Mouse (Mus musculus) frontal cortex, postnatal 36 days (tissue): Measurements from ENCODE around the gene Ramp2.

Experiments used
- DNase-seq, 2 experiments: peaks; one replicate each; pipeline ENCODE4 v3.0.0; 2022; ENCODE audit warnings: low spot score in 2 of 2

Gene Ramp2

DNA sequence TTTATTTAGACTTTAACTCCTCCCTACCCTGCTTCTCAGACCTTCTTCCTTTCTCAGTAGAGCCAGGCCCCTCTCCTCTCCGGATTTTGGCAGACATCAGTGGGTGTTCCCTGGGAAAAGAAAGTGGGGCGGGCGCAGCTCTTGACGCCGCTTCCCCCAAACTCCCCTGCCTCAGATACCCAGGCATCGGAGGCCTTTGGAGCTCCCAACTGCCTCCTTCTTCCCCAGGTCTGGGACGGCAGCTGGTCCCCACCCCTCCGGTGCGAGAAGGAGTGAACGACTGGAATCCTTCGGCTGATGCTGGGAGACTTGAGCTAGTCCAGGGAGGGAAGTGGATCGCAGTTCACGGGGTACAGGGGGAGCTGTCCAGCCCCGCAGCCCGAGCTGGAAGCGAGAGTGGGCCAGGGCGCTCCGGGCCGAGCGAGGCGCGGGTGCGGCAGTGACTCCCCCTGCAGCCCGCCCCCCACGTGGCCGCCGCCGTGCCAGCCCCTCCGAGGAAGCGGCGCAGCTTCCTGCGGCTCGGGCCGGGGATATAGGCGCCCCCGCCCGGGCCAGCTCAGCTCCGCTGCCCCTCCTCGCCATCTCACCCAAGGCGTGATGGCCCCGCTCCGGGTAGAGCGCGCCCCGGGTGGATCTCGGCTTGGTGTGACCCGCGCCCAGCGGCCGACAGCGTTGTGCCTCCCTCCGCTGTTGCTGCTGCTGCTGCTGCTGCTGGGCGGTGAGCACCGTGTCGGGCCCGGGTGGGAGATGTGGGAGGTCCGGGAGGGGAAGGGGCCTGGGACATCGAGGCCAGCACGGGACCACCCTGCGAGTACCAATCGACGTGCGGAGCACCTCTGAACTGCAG lies at the start of gene Ramp2:
Gene Ramp2 (plus strand): TSS at position 174 of the 847 bp plus-strand sequence.
- peak in 1 of 2 experiments; percentile 40 for DNase-seq

DNA sequence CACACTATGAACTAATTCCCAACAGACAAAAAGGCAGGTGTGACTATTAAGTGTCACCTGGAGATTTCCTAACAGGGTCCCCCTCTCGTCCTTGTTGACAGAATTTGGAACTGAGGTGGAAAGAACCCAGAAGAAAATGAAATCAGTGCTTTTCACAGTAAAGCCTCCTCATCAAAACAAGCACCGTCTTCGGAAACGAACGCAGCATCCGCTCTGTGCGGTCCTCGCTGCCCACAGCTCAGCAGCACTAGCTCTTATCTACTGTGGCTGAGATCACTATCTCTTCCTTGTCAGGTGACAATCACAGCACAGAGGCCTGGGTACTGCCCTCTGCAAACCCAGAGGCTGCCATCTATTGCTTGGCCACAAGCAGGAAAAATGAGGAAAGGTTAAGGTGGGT lies 49.7 kb upstream of the Ramp2 start:
- no peak for DNase-seq

DNA sequence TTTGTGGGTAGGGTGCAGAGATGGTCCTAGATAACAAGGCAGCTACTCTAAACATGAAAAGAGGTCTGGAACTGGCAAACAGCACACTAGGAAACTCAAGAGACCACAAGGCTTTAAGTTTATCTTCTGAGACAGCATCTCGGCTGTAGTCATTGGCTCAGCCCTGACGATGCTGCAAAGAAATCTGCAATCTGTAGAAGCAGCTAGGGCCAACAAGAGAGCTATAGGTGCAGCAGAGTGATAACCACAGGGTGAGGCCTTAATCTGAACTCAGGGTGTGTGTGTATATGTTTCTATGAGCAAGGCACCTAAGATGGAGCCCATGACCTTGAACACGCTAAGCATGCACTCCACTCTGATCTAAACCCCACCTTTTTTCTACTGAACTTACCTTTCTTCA lies 46.3 kb upstream of the Ramp2 start:
- no peak for DNase-seq

DNA sequence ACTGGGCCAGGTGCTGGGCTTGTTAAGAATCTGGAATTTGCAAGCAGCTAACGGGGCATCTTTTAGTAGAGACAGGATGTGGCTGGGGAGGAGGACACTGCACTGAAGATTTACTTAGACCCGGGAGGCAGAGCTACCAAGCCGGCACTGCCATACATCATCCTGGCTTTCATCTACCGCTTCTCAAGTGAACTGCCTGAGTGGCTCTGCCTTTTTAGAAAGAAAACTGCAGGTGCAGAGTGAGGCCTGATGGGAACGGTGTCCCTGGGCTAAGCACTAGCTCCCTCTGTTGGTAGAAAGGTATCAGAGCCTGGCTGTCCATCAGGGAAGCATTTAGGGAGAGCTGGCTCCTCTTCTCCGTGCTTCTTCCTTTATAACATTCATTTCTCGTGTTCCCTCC lies 44.8 kb upstream of the Ramp2 start:
- peak in 1 of 2 experiments; percentile 55 for DNase-seq

DNA sequence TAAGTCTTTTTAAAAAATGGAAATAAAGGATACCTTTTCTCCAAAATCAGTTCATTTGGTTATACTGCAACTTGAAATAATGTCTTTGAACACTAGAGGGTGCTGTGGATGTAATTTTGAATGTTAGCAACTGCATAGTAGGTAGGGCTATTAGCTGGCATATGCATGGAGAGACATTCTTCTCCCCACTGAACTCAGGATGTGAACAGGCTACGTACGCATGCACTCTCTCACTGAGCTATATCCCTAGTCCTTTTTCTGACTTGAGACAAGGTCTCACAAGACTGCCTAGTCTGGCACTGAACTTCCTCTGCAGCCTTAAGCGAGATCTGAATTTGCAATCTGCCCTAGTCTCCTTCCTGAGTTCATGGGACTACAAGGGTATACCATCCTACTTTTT lies 33.9 kb upstream of the Ramp2 start:
- DNase-seq: no peak

DNA sequence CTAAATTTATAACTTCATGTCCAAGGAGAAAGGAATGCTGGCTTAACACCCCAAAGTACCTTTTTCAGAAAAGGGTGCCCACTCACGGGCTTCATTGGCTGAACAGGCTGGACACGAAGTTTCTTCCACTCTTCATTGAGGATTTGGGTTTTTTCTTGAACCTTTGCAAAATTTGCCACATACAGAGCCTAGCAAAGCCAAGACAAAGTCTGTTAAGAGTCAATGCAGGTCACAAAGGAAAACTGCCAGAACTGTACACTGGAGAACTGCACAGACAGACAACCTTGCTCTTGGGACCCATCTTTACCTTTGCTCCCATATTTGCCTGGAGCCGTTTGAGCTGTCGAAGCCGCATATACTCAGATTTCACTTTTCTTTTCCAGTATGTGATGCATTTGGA lies 28.9 kb upstream of the Ramp2 start:
- no peak for DNase-seq

DNA sequence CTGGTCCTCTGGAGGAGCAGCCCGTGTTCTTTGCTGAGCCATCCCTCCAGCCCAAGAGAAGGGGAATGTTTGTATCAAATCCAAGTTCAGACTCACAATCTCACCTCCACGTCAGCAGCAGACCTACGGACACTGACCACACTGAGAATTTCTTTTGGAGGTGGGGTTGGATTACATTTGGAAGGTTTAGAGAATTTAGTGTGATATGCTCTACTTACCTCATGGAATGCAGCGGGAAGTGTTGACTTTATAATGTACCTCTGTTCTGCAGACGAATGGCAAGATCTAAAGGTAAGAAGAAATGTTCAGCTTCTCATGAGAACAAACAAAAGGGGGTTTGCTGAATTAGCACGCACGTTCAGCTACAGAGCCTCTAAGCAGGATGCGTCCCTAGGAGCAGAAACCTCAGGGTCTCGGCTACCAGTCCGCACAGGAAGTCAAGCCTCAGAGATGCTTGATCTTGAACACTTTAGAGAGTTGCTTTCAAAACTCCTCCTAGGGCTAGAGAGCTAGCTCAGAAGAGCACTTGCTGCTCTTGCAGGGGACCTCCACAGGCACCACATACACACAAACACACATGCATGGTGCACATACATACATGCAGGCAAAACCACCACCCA lies 27.3 kb upstream of the Ramp2 start:
- DNase-seq: no peak

DNA sequence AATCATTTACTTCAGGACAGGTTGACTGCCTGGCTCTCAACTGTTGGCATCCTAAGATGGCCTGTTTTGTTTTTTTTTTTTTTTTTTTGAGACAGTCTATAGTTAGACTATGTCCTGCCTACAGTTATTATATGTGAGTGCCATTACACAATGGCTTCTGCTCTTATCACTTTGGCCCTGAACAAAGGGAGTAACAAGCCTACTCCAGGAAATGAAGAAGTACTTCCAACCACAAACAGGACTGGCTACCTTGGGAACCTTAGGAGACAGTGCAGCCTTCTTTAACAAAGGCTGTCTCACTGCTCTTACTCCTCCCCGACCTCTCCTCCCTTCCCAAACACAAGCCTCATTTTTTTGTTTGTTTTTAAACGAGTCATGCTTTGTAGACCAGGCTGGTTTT lies 25.0 kb upstream of the Ramp2 start:
- no peak for DNase-seq

DNA sequence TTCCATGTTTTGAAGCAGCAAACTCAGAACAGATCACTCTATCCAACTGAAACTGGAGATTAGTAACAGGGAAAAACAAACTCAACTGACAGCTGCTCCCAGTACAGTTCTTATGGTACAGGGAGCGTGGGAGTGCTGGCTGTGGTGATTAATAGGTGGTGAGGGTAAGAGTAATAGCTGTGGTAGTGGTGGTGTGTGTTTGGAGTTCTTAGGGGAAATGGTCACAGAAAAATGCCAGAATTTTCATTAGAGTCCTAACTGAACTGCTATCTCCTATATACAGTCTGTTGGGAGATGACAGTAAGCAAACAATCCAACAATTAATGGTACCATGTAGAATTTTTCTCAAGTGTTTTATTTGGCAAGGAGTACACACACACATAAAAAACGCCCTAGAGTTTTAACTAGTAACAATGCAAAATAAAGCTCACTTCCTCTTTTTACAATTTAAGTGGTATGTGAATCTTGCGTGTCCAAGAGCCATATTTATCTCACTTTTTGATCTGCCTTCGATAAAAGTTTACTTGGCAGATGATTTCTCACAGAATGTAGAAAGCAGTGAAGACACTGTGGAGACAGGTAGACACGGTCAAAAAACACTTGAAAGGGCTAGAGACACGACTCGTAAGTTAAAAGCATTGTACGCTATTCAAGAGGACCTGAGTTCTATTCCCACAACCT lies 24.4 kb upstream of the Ramp2 start:
- DNase-seq: no peak

DNA sequence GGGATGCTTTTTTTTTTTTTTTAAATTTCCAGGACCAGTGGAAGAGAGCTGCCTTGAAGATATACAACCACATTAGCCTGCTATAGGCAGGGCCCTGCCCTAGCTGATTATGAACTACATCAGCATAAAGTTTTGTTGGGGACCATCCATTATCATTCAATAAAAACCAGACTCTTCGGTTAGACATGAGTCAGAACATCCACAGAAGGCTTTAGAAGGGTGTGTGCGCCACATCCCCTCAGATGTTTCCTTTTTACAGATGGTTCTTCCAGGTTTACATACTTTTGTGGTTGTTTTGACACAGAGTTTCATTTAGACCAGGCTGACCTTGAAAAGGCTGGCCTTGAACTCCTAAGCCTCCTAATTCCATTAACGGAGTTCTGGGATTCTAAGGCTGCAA lies 21.5 kb upstream of the Ramp2 start:
- DNase-seq: no peak

DNA sequence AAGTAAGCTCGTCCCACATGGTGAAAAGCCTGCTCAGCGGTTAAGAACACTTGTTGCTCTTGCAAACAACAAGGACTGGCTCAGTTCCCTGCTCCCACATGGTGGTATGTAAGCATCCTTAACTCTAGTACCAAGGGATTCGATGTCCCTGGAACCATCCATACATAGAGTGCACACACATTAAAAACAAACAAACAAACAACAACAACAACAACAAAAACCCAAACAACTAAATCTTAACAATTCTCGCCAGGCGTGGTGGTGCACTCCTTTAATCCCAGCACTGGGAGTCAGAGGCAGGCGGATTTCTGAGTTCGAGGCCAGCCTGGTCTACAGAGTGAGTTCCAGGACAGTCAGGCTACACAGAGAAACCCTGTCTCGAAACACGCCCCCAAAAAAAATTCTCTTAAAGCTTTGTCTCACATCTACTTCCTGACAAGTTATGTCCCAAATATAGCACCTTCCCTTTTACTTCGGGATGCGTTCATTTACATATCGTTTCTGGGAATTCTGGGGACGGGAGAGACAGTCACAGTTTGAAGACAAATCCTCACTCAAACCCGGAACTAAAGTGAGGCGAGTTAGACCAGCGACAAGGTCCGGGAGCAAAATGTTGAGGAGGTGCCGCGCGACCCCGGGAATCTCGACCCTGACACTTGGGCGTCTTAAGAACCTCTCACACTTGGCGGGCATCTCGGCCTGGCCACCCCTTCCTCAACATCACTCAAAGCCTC lies 20.3 kb upstream of the Ramp2 start:
- DNase-seq: no peak

DNA sequence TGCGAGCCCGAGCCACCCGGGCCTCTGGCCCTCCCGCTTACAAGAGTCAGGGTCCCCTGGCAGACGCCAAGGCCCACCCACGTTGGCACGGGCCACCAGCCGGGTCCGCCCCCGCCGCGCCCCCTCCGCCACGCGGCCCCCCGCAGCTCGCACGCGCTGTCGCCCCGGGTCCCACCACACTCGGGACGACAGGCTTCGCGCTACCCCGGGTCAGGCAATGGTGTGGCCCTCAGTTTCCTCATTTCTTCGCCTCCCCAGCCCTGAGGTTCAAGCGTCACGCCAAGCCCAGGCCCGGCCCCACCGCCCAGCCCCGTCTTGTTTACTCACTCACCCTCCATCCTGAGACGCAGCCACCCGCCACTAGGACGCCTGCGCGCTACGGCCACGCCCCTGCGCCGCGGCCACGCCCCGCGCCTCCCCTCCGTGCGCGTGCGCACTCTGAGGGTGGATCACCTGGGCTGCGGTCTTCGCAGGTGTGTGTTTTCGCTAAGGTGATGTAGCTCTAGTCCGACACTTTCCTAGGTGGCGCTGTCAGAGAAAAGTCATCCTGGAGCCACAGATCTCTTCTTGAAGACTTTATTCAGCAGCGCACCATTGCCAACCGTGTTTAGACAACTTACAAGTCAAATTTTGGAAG lies 19.6 kb upstream of the Ramp2 start, which contains the start of gene Ezh1:
Gene Ezh1 (minus strand): TSS at position 399 of the 637 bp plus-strand sequence.
- peak; percentile 88 to 92 for DNase-seq

DNA sequence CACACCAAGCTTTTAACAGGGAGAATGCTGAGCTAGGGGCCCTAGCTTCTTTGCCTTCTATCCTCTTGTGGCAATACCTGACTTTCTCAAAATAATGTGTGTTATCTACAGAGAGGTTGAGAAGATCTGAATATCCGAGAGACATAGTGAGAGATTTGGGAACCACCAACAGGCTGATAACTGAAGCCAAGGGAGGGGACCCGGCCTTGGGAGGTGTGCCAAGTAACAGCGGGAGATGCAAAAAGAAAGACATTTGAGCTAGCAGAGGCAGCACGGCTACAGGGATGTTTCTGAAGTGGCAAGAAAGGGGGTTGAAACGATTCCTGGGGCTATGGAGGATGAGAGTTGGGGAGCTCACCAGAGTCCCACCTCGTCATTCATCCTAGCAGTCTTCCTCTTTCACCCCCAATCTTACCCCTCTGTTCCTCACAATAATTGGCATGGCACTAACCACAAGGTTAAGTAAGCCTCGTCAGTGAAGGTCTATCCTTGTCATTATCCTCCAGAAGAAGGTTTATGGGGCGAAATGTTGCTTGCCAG lies 16.4 kb upstream of the Ramp2 start:
- DNase-seq: no peak

DNA sequence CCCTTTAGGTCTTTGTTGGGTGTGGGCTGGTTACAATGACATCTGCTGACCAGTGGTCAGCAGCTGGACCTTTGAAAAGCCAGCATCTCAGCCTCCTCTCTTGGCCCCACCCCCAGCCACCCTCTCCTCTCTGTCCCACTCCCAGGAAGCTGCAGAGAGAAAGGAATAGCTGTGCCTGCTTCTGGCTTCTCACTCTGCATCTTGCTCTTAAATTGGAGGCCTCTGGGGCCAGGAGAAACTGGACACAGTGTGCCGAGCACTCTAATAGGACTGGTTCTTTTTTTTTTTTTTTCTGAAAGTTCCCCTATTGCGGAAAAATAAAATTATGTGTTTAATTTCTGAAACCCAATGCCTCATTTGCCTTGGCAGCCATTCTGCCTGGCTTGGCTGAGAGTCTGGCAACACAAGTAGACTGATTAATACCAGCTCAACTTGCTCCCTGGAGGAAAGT lies 15.7 kb upstream of the Ramp2 start:
- DNase-seq: no peak

DNA sequence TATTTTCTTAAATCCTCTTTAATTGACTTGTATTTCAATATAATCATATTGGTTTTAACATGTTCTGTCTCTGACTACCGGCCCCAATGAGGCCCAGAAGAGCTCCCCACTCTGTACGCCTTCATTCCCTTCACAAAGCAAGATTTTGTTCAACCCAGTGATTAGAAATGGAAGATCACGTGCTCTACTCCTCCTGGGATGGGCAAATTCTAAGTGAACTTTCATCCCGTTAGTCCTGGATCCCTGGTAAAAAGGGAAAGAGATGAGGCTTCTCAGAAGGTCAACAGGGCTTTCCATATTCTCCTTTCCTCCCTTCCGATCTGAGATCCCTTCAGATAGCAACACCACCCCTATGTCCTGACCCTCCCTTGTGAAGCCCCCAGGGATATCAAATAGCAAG lies 15.3 kb upstream of the Ramp2 start:
- no peak for DNase-seq

DNA sequence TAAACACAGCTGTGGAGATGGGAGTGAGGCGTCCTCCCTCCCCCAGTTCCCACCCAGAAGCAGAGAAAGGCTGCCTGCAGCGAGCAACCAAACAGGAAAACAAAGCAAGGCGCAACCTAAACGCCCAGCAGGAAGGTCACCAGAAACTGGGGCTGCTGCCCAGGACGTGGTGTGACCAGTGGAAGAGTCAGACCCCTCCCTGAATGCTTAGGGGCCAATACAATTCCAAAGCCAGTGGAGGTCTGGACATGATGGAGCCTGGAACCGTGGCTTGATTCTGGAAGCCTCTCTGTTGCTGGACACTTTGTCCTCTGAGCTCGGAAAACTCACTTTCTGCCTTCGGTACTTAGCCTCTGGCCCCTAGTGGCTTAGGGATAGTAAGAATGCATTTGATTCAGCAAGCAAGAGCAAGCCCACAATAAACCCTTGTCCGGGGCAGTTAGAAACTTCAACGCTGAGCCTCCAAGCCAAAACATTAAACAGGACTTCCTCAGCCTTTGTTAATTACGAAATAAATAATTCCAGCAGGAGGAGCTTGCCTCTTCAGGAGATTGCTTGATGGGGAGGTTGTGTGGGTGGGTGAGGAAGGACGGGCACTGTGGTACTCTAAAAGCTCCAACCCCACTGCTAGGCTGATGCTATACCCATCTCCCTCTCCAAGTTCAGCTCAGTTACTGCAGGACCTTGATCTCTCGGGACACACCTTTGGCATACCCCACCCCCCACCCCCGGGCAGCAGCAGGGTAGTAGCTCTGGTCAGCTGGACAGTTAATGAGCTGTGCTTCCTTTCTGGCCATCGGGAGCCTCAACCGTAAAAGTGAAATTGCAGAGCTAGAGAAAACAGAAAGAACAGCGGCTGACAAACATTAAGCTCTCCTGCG lies 14.6 kb upstream of the Ramp2 start:
- no peak for DNase-seq

DNA sequence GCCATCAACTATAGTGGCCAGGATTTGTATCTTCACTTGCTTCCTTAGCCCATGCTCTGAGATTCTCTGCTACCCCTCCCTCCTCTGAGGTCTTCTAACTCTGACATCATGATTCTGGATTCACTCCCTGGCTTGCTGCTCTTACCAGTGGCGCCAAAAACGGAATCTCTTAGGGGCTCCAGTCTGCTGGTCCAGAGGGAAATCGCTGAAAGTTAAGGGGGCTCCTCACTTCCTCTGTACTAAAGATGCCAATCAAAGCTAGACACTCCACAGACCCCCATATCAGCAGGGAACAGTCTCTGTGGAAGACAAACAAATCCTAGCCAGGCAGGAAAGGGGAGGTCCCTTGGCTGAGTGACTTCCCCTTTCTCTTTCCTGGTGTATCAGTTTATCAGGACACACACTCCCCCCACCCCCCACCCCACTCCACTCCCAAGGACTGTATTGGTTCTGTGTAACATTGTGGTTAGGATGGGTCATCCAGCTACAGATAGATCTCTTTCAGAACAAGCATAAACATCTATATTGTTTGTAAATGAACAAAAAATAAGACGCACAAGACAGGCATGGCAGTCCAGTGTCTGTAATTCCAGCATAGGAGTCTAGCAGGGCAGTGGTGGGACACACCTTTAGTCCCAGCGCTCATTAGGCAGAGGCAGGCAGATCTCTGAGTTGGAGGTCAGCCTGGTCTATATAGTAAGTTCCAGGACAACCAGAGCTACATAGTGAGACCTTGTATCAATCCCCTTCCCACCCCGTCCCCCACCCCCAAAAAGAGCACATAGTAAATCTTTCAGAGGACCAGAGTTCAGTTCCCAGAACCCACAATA lies 13.6 kb upstream of the Ramp2 start:
- DNase-seq: no peak

DNA sequence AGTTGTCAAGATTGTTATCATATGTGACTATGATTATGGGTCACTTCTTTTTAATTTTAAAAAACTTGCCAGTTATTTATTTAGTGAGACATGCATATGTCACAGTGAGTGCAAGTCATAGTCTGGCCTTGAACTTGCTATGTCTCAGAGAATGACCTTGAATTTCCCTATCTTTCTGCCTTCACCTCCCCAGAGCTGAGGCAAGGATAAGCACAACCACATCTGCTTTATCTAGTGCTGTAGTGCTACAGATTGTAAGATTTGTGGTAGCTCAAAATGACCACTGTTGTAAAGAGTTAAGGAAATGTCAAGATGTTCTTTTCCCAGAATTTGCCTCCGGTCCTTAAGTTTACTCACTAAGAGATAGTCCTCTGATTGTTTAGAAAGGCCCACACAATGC lies 12.6 kb upstream of the Ramp2 start:
- DNase-seq: no peak

DNA sequence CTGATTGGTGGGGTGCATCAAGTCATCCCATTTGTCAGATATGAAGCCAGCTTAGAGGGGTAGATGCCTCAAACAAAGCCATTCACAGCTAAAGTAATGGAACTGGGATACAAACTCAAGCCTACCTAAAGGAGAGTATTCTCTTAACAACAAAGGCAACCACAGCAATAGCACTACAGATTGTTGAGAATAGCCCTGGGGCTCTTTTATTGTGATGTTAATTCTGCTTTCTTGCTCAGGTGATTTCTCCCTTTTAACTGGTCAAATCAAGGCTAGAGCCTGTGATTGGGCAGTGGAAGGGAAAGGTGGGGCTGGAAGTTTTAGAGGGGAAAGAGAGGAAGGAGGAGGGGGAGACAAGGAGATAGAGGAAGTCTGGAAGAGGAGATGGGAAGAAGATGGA lies 11.7 kb upstream of the Ramp2 start:
- no peak for DNase-seq
